8 mouse cellular contexts compared by ENCODE assay signal in the genomic region with DNA sequence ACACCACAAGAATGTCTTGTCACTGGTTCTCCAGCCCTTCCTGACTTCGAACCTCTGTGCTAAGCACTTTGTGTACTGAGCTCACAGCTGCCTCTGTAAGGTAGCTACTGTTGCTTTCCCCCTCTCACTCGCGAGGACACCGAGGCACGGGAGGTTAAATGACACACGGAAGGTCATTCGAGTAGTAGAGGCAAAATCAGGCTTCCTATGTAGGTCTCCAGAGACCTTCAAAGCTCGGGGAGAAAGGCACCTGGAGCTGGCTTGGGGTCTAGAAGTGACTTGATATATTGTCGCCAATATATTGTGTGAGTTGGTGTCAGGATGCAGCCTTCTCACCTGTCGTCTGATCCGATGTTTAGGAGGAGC. TPM values are rescaled to one million over a fixed set of nuclear protein-coding genes. Genes with fewer than 3 reads are reported as not detected.
DNase-seq lines count a peak whose midpoint lies in the region; ATAC-seq and TF ChIP-seq lines count a peak whose summit lies in the region.

No protein-coding gene starts in this region.

- peak overlapping the region; percentile 67 for H3K4me3 ChIP-seq in lung, postnatal 0 days (ENCODE audit: low read depth, low read length)
- peak overlapping the region; percentile 88 for H3K4me3 ChIP-seq in erythroblast, embryonic 14.5 days (replicated peaks)
- peak overlapping the region; percentile 64 for H3K4me3 ChIP-seq in limb, embryonic 13.5 days

- H3K4me1 ChIP-seq in lung, postnatal 0 days (ENCODE audit: insufficient read depth, low read depth, low read length): no peaks in the 10 kb centered on the region
- H3K4me1 ChIP-seq in erythroblast, embryonic 14.5 days (ENCODE audit: control insufficient read depth): peaks cover 88% of the 10 kb centered on the region
- H3K4me1 ChIP-seq in limb, embryonic 13.5 days: peaks cover 14% of the 10 kb centered on the region

- H3K27ac ChIP-seq in lung, postnatal 0 days (ENCODE audit: low read length): no peak overlapping the region
- H3K27ac ChIP-seq in limb, embryonic 13.5 days: no peak overlapping the region

- no peak for TF ChIP-seq EP300 in lung, postnatal 0 days (IDR thresholded peaks at IDR 0.05)

- no peak for DNase-seq in lung, postnatal 0 days (ENCODE audit: low spot score)
- no peak for DNase-seq in lung, postnatal 36 days
- peak; percentile 18 for DNase-seq in splenic B cell, adult 2 months (ENCODE audit: low read depth, low spot score)
- no peak for DNase-seq in layer of hippocampus, adult 9-10 months (ENCODE audit: low spot score)
- DNase-seq in cerebellum, adult 8-10 months: no peak
- no peak for DNase-seq in spleen, adult 18-20 months

- ATAC-seq in lung, postnatal 0 days: no peak
- ATAC-seq in limb, embryonic 13.5 days (ENCODE audit: low FRiP score, low read depth): no peak

- H3K36me3 ChIP-seq in lung, postnatal 0 days (ENCODE audit: insufficient read depth, low read length): no peaks in the 10 kb centered on the region
- H3K36me3 ChIP-seq in erythroblast, embryonic 14.5 days (ENCODE audit: control insufficient read depth): peaks cover 48% of the 10 kb centered on the region
- H3K36me3 ChIP-seq in limb, embryonic 13.5 days: peaks cover 14% of the 10 kb centered on the region; the same call in 1 of the 2 replicates
- H3K36me3 ChIP-seq in splenic B cell, adult 2 months (ENCODE audit: control insufficient read depth, insufficient read depth, low read length, poor library complexity, severe bottlenecking): no peaks in the 10 kb centered on the region

- H3K27me3 ChIP-seq in lung, postnatal 0 days (replicated peaks; ENCODE audit: insufficient read depth, low read length): no peaks in the 10 kb centered on the region
- H3K27me3 ChIP-seq in erythroblast, embryonic 14.5 days (ENCODE audit: control insufficient read depth): no peaks in the 10 kb centered on the region
- peaks cover 14% of the 10 kb centered on the region for H3K27me3 ChIP-seq in limb, embryonic 13.5 days
- no peaks in the 10 kb centered on the region for H3K27me3 ChIP-seq in splenic B cell, adult 2 months (ENCODE audit: control insufficient read depth, insufficient read depth, low read length, poor library complexity, severe bottlenecking)

- peak overlapping the region; percentile 94 for H3K4me2 ChIP-seq in lung, postnatal 0 days (replicated peaks; ENCODE audit: low read depth, low read length)
- peak overlapping the region; percentile 90 for H3K4me2 ChIP-seq in limb, embryonic 13.5 days (replicated peaks)

- H3K9me3 ChIP-seq in lung, postnatal 0 days (ENCODE audit: low read length): no peaks in the 10 kb centered on the region
- no peaks in the 10 kb centered on the region for H3K9me3 ChIP-seq in erythroblast, embryonic 14.5 days (ENCODE audit: control insufficient read depth, low read length)
- H3K9me3 ChIP-seq in limb, embryonic 13.5 days: no peaks in the 10 kb centered on the region

- WGBS in lung, postnatal 0 days: 45% methylated on average over 11 of the region's 11 CpGs
- 56% methylated on average over 11 of the region's 11 CpGs for WGBS in limb, embryonic 13.5 days

- peak overlapping the region; percentile 56 for H3K9ac ChIP-seq in lung, postnatal 0 days (replicated peaks; ENCODE audit: low read depth)
- H3K9ac ChIP-seq in limb, embryonic 13.5 days: peak overlapping the region; percentile 78

- TF ChIP-seq CTCF in lung, postnatal 0 days (IDR thresholded peaks at IDR 0.05): no peak

RNA-seq across cellular contexts. Expression of a gene that starts 0.8 kb away (rescaled TPM):
- polyA plus RNA-seq in lung, postnatal 0 days (2015; fragmentation: Nextera tagmentation; extraction: Ambion mirVana): 27.3 and 28.3 TPM in 2 replicates
- polyA plus RNA-seq in erythroblast, embryonic 14.5 days (2012): 17.5 and 18.7 TPM in 2 replicates
- polyA plus RNA-seq in limb, embryonic 13.5 days (2015; fragmentation: Nextera tagmentation; extraction: Ambion mirVana): 49.9 and 54.4 TPM in 2 replicates

RNA-seq across cellular contexts. Expression of a gene that starts 39.6 kb away (rescaled TPM):
- polyA plus RNA-seq in lung, postnatal 0 days (2015; fragmentation: Nextera tagmentation; extraction: Ambion mirVana): 0.06 and 0.12 TPM in 2 replicates
- 0.01 and 0.02 TPM in 2 replicates for polyA plus RNA-seq in erythroblast, embryonic 14.5 days (2012)
- 0.08 and 0.18 TPM in 2 replicates for polyA plus RNA-seq in limb, embryonic 13.5 days (2015; fragmentation: Nextera tagmentation; extraction: Ambion mirVana)
